Mouse (Mus musculus) megakaryocyte, embryonic 14.5 days (primary cell): ENCODE data around the gene Fhl2. TPM values are rescaled to one million over a fixed set of nuclear protein-coding genes. Genes with fewer than 3 reads are reported as not detected.

Source experiments
- H3K27me3 ChIP-seq: replicated peaks from 2 replicates; pipeline ENCODE3; 2012; ENCODE audit warnings: inconsistent platforms
- H3K36me3 ChIP-seq: replicated peaks from 2 replicates; pipeline ENCODE3; 2012; ENCODE audit warnings: low read length, inconsistent platforms, mixed read lengths
- H3K4me1 ChIP-seq: 2 replicates; pipeline ENCODE4 v1.6.1; 2012; ENCODE audit warnings: inconsistent platforms
- H3K4me3 ChIP-seq: replicated peaks from 2 replicates; pipeline ENCODE3; 2012; ENCODE audit warnings: moderate library complexity, mild to moderate bottlenecking, inconsistent platforms
- H3K9me3 ChIP-seq: 2 replicates; pipeline ENCODE4 v1.6.1; 2012; ENCODE audit warnings: inconsistent platforms
- FLI1 ChIP-seq: IDR thresholded peaks from 2 replicates; pipeline ENCODE4 v1.6.1; 2012; ENCODE audit warnings: low read length, inconsistent platforms, mixed read lengths
- GATA1 ChIP-seq: IDR thresholded peaks from 3 replicates; pipeline ENCODE4 v1.6.1; 2012; ENCODE audit warnings: mixed read lengths, low read length, inconsistent platforms, borderline replicate concordance
- polyA plus RNA-seq: library from polyadenylated mRNA; stranded (reverse); fragments of >175 nt; gene quantifications from 2 replicates; pipeline ENCODE4 v1.2.3, GENCODE M21; 2012; ENCODE audit warnings: low replicate concordance; ENCODE audit not compliant: insufficient read depth

Fhl2 gene
- polyA plus RNA-seq, 1 experiment = 0.56 TPM

DNA sequence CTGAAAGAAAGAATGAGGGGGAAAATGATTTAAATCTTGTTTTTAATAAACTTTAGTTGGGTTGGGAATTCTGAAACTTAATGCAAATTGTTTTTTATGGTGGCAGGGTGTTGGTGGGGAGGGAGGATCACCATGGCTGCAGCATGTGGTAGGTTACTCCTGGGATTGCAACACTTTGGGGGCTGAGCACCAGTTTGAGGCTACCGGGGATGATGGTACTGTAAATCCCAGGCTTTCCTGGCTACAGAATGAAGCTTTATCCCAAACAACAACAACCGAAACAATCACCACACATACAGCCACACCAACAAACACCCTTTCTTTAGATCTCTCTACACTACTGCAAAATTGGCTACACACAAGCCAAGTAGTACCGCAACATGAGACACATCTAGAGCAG lies 34.4 kb downstream of the Fhl2 start:
- TF ChIP-seq GATA1 = no peak
- no peak for TF ChIP-seq FLI1
- no peaks in the 10 kb centered on the region for H3K36me3 ChIP-seq
- H3K4me1 ChIP-seq = peaks cover 22% of the 10 kb centered on the region
- no peak overlapping the region for H3K4me3 ChIP-seq
- peaks cover 34% of the 10 kb centered on the region for H3K27me3 ChIP-seq
- peaks cover 12% of the 10 kb centered on the region for H3K9me3 ChIP-seq

DNA sequence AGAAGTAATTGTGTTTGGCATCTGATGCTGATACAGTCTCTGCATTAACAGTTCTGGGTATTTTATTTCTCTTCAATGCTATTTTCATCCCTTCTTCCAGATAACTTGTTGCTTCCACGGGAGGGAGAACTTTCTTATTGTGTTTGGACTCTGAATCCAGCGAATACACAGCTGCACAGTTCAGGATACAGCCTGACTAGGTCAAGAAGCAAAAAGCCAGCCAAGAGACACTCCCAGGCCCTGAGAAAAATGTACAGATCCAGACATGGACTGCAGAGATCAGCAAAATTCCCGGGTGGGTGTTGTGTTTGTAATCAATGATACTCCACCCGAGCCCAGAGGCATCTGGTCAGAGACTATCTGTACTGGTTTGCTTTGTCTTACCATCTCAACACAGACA lies 37.4 kb downstream of the Fhl2 start:
- Histone ChIP-seq H3K36me3 (no peaks in the 10 kb centered on the region), H3K9me3 (peaks cover 17% of the 10 kb centered on the region), H3K27me3 (peaks cover 28% of the 10 kb centered on the region), H3K4me1 (peaks cover 17% of the 10 kb centered on the region), H3K4me3 (no peak overlapping the region)
- TF ChIP-seq GATA1 (no peak), FLI1 (no peak)

DNA sequence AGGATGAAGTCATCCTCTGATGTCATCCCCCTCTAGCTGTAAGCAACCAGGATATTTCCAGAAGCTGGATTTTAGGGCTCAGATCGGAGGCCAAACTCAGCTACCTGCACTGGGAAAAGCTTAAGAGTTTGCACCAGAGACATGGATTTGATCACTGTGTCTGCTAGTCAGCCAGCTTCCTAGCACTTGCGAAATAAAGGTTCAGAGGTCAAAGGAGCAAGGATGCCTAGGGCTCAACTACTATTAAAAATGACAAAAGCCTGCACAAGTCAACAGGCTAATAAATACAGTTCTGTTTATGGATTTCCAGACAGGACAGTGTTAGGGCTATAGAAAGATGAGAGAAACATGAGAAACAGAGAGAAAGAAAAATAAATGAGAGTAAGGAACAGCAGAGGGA lies 38.9 kb downstream of the Fhl2 start:
- H3K27me3 ChIP-seq = peaks cover 14% of the 10 kb centered on the region
- peaks cover 11% of the 10 kb centered on the region for H3K9me3 ChIP-seq
- H3K4me1 ChIP-seq = peaks cover 2% of the 10 kb centered on the region; the same call in 1 of the 2 replicates
- H3K4me3 ChIP-seq = no peak overlapping the region
- TF ChIP-seq FLI1 (no peak), GATA1 (no peak)
- no peaks in the 10 kb centered on the region for H3K36me3 ChIP-seq

DNA sequence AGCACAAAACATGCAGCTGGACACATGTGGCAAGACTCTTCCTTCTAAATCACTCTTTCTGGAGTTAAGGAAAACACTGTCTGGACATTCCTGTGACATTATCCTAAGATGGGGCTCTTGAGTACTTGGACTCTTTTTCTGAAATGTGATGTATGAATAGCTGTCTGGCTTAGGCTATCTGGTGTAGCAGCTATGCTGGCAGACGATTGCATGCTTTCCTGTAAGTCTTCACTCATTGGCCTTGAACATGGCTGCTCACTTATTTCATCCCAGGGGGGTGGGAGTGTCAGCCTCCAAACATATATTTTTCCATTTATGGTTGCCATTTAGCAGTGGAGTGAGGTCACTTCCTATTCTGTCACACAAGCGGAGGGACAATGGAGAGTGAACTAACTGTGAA lies 42.3 kb downstream of the Fhl2 start:
- H3K27me3 ChIP-seq = peaks cover 4% of the 10 kb centered on the region
- H3K4me1 ChIP-seq = no peaks in the 10 kb centered on the region
- H3K9me3 ChIP-seq = peaks cover 11% of the 10 kb centered on the region
- no peaks in the 10 kb centered on the region for H3K36me3 ChIP-seq
- H3K4me3 ChIP-seq = no peak overlapping the region
- TF ChIP-seq GATA1 (no peak), FLI1 (no peak)

DNA sequence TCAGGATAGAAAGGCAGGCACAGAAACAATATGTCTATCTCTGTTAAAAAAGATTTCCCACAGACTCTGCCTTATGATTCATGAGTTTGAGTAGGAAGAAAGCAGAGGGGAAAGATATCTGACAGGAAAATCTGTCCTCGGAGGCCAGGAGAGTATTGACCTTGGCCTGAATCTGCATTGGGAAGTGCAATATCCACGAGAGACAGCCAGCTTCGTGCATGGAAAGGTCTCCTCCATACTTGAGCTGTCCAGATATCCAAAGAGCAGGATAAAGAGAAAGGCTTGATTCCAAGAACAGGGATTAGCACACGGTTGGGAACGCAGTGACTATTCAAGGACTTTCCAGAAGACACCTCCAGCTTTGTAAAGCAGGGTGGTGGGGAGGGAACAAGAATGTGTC lies 43.2 kb downstream of the Fhl2 start:
- peaks cover 4% of the 10 kb centered on the region for H3K27me3 ChIP-seq
- H3K36me3 ChIP-seq = no peaks in the 10 kb centered on the region
- H3K4me3 ChIP-seq = no peak overlapping the region
- no peaks in the 10 kb centered on the region for H3K4me1 ChIP-seq
- TF ChIP-seq GATA1 (no peak), FLI1 (no peak)
- peaks cover 11% of the 10 kb centered on the region for H3K9me3 ChIP-seq

DNA sequence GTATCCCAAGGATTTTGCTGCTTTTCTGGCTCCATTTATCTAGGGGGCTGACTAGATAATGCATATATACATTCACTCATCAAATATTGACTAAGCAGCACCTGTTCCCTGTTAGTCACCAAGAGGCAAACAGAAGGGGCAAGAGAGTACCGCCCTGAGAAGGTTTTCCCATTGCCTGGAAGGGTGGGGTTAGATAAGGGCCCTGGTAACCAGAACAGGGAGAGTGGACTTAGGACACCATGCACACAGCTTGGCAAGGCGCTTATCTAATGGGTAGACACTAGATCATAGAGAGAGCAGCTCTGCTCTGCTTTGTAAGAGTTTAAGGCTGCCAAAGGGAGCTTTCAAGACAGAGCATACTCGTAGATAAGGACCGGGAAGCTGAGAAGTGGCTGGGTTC lies 44.2 kb downstream of the Fhl2 start:
- Histone ChIP-seq H3K9me3 (peaks cover 11% of the 10 kb centered on the region), H3K27me3 (peaks cover 4% of the 10 kb centered on the region), H3K36me3 (no peaks in the 10 kb centered on the region), H3K4me3 (no peak overlapping the region), H3K4me1 (no peaks in the 10 kb centered on the region)
- TF ChIP-seq GATA1 (no peak), FLI1 (no peak)

DNA sequence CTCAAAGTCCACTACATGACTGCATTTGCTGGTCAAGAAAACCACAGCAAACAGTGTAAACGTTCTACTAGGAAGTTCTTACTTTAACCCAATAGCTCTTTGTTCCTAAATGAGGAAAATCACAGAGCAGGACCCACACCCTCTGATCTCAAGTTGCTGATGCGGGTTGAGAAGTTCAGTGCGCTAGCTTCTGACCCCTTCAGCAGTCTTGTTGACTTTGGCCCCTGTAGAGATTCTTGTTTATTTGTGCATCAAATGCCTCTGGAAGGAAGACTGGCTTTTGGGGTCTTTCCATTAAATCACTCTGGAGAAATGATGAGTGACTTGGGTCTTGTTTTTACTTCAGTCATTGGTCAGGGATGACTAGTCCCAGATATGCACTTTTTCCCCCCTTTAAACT lies 46.6 kb downstream of the Fhl2 start:
- Histone ChIP-seq H3K9me3 (no peaks in the 10 kb centered on the region), H3K27me3 (peaks cover 7% of the 10 kb centered on the region), H3K4me1 (peaks cover 9% of the 10 kb centered on the region; the same call in 1 of the 2 replicates), H3K36me3 (no peaks in the 10 kb centered on the region), H3K4me3 (no peak overlapping the region)
- TF ChIP-seq GATA1 = no peak
- no peak for TF ChIP-seq FLI1

DNA sequence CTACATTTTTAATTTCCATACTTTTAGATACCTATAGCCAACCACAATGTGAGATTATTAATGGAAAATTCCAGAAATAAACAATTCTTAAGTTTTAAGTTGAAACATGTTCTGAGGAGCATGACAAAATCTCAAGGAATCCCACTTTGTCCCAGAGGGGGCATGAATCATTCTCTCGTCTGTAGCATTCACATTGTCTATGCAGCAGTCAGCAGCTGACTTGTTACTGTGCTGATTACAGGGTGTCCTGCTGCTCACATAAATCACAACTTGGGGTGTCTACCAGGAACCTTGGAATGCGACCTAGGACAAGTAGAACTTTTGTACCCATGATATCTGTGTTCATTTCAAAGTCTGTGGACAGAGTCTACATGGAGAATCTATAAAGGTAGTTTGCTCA lies 49.3 kb downstream of the Fhl2 start:
- Histone ChIP-seq H3K4me1 (peaks cover 22% of the 10 kb centered on the region), H3K4me3 (no peak overlapping the region), H3K27me3 (peaks cover 3% of the 10 kb centered on the region), H3K36me3 (no peaks in the 10 kb centered on the region), H3K9me3 (no peaks in the 10 kb centered on the region)
- no peak for TF ChIP-seq FLI1
- TF ChIP-seq GATA1 = no peak

DNA sequence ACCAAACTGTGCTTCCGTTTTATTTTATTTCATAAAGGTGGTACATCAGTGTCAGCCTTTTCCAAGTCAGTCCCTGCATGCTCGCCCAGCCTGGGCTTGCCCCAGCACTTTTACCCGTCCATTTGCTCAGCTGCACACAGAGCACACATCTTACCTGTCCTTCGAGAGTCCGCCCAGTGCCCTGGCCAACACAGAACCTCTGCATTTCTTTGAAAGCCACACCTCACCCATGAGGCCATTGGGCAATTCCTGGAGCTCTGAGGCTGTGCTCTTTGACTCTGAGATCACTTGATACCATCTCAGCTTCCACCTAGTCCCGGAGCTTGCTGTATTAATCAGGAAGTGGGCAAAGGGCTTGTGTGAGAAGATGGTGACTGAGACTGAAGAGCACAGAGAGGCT lies 51.4 kb downstream of the Fhl2 start:
- TF ChIP-seq GATA1 (no peak), FLI1 (no peak)
- Histone ChIP-seq H3K4me1 (peaks cover 31% of the 10 kb centered on the region), H3K27me3 (peaks cover 6% of the 10 kb centered on the region), H3K9me3 (no peaks in the 10 kb centered on the region), H3K36me3 (no peaks in the 10 kb centered on the region), H3K4me3 (no peak overlapping the region)

DNA sequence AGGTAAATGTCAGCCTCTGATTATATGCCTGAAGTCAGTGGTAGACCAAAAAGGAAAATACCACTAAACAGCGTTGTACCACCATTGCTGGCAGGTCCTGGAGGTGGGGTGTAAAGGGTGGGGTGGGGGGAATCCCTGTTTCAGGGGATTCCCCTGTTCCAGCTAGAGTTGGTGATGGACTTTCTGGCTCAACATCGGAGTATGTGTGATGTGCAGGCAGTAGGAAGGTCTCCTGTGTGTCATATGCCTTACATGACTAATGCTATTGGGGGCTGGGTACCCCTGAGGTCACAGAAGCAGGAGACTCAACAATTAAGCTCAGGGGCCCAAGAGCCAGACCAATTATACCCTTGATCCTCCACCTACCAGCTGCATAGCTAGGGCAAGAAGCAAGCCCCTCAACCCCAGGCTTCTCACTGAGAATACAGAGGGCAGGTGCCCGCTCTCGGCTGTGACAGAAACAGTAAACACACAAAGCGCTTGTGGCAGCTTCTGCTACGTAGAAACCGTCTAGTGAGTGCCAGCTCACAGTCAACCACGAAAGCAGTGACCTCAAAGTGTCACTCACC lies 52.4 kb downstream of the Fhl2 start:
- H3K36me3 ChIP-seq = no peaks in the 10 kb centered on the region
- TF ChIP-seq FLI1 = no peak
- TF ChIP-seq GATA1 = no peak
- peaks cover 6% of the 10 kb centered on the region for H3K27me3 ChIP-seq
- no peak overlapping the region for H3K4me3 ChIP-seq
- no peaks in the 10 kb centered on the region for H3K9me3 ChIP-seq
- H3K4me1 ChIP-seq = peaks cover 37% of the 10 kb centered on the region

DNA sequence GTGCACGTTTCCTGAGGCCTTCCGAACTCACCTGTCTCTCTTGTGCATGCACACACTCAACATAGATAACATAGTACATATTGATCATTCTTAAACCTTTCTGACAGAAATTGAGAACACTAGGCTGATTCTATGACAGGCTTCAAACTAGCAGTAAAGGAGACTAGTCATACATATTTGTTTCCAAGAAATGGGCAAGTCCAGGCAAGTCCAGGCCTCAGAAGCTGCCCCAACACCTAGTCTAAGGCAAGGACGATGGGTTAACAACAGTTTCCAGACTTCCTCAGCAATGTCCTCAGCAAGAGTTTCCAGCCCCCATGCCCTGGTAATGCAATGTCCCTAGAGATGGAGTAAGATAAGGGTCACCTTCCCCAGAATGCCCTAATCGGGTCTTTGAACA lies 53.0 kb downstream of the Fhl2 start:
- Histone ChIP-seq H3K4me3 (no peak overlapping the region), H3K36me3 (no peaks in the 10 kb centered on the region), H3K4me1 (peaks cover 38% of the 10 kb centered on the region), H3K9me3 (no peaks in the 10 kb centered on the region), H3K27me3 (peaks cover 6% of the 10 kb centered on the region)
- TF ChIP-seq GATA1 (no peak), FLI1 (no peak)
